Mouse (Mus musculus): Measurements from ENCODE around the gene Pax6.

DNA sequence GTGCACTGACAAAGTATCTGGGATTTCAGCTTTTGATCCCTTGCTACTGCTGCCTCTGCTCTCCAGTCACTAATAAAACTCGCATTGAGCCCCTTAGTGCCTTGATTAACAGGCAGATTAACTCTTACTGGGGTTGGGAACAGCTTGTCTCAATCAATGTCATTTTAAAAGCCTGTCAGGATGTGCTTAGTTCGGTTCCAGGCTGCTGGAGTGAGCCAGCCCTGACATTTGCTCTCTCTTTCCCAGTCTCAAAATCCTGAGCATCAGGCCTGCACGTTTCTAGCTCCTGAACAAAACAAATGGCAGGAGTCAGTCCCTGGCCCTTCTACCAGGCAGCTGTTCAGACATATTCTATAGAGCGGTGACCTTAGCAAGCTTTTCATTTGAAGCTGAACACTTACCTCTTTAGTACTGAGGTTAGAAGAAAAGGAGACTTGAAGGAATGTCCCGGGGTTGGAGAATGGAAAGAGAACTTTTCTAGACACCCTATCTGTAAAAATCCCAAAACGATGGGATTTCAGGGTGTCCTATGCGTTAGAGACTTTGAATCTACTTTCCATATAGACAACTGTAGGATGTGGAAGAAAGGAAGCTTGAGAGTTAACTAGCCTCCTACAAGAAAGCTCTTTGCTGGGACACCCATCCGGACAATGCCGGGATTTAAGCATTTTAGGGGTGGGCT lies 2.6 kb downstream of the Pax6 start:
- TF ChIP-seq CTCF (IDR thresholded peaks at IDR 0.05; ENCODE audit: borderline replicate concordance, extremely low read depth, insufficient read depth, insufficient read length) (no peak), POLR2A (IDR thresholded peaks at IDR 0.05; ENCODE audit: borderline replicate concordance, extremely low read depth, insufficient read depth, insufficient read length, poor library complexity, severe bottlenecking) (no peak)

Data from brain, embryonic 14.5 days (tissue).